Mouse (Mus musculus): ENCODE results near the gene Meis2. TPM values are rescaled to one million over a fixed set of nuclear protein-coding genes. Genes with fewer than 3 reads are reported as not detected.

The Meis2 gene
- polyA plus RNA-seq, 2 experiments = 17.9 to 26.2 TPM

DNA sequence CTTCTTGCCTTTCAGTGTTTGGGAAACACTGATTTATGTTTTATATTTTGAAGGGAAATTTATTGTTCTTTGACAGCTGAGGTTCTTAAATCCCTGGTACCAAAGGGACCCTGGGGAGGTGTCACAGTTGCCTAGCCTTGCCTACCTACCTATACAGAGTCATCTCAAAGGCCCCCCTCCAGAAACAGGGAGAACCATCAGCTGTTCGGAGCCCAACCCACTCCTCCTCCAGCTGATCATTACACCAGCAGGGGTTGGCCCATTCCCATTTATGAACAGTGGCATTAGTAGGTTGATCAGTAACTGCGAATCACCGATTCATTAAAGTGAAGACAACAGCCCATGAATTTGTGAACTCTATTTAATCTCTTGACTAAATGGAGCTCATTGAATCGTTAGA, 176.4 kb downstream of the Meis2 start:
- Histone ChIP-seq H3K36me3 (ENCODE audit: control insufficient read depth, insufficient read depth, low read length) (no peaks in the 10 kb centered on the region), H3K4me2 (replicated peaks; ENCODE audit: low read depth, low read length, severe bottlenecking) (no peak overlapping the region), H3K27me3 (ENCODE audit: control insufficient read depth, insufficient read depth, low read length) (peaks cover 5% of the 10 kb centered on the region; the same call in 1 of the 2 replicates), H3K9me3 (ENCODE audit: control insufficient read depth, low read length) (no peaks in the 10 kb centered on the region), H3K4me1 (ENCODE audit: control insufficient read depth, insufficient read depth, low read length) (no peaks in the 10 kb centered on the region), H3K4me3 (replicated peaks; ENCODE audit: low read length) (no peak overlapping the region), H3K9ac (ENCODE audit: low read depth, low read length, severe bottlenecking) (no peak overlapping the region), H3K27ac (replicated peaks; ENCODE audit: low read depth, low read length) (no peak overlapping the region)
- WGBS = 81% methylated on average over 4 of the region's 4 CpGs
- DNase-seq (ENCODE audit: low spot score) = no peak
- no peak for ATAC-seq (ENCODE audit: low FRiP score, low read depth)
- no peak for TF ChIP-seq POLR2A (IDR thresholded peaks at IDR 0.05; ENCODE audit: borderline replicate concordance, extremely low read depth, insufficient read depth, insufficient read length)

DNA sequence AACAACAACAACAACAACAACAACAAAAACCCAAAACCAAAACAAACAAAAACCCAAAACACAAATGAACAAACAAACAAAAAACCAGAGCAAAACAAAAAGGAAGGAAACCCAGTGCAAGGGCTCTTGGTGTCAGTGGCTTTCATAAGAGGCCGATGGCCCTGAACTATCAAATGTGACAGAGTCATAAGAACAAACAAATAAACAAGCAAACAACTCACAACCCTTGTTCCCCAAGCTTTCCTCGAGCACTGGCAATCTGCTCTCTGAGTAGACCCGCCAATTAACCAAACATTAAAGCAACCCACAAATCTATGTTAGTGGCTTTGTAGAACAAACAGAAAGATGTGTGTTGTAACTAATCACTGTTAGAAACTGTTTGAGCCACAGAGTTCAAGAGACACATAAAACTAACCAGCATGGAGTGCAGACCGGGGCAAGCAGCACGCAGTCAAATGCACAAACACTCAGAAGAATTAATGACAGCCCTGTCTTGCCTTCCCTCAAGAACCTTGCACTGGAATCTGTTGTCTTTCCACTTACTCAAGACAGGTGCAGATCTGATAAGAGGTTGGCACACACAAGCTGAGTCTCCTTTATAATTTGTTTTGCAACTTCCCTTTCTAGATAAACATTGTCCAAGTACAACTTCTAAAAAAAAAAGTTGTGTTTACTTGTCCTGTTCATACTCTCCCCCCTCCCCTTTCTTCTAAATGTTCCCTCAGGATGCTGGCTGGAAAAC, 177.1 kb downstream of the Meis2 start:
- Histone ChIP-seq H3K27ac (replicated peaks; ENCODE audit: low read depth, low read length) (no peak overlapping the region), H3K4me3 (replicated peaks; ENCODE audit: low read length) (no peak overlapping the region), H3K9me3 (ENCODE audit: control insufficient read depth, low read length) (no peaks in the 10 kb centered on the region), H3K36me3 (ENCODE audit: control insufficient read depth, insufficient read depth, low read length) (no peaks in the 10 kb centered on the region), H3K27me3 (ENCODE audit: control insufficient read depth, insufficient read depth, low read length) (peaks cover 4% of the 10 kb centered on the region; the same call in 1 of the 2 replicates), H3K4me2 (replicated peaks; ENCODE audit: low read depth, low read length, severe bottlenecking) (no peak overlapping the region), H3K9ac (ENCODE audit: low read depth, low read length, severe bottlenecking) (no peak overlapping the region), H3K4me1 (ENCODE audit: control insufficient read depth, insufficient read depth, low read length) (no peaks in the 10 kb centered on the region)
- DNase-seq (ENCODE audit: low spot score) = no peak
- 30% methylated on average over 5 of the region's 5 CpGs for WGBS
- no peak for ATAC-seq (ENCODE audit: low FRiP score, low read depth)
- TF ChIP-seq POLR2A (IDR thresholded peaks at IDR 0.05; ENCODE audit: borderline replicate concordance, extremely low read depth, insufficient read depth, insufficient read length) = no peak

DNA sequence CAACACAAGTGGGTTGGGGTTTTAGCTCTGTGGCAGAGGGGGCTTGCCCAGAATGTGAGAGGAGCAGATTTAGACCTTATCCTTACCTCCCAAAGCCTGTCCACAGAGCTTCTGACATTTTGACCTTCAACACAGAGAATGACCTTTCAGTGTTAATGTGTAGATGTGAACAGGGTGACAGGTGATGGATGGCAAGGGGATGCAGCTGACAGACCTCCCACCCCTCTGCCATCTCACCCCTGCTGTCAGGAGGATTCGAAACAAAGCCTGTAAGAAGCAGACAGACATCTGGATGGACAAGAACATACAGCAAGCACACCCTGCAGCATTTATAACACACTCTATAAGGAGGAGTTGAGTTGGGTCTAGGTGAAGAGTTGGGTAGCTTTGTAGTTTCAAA, 178.0 kb downstream of the Meis2 start:
- TF ChIP-seq POLR2A (IDR thresholded peaks at IDR 0.05; ENCODE audit: borderline replicate concordance, extremely low read depth, insufficient read depth, insufficient read length) = no peak
- WGBS = 28% methylated on average over 1 of the region's 1 CpGs
- Histone ChIP-seq H3K36me3 (ENCODE audit: control insufficient read depth, insufficient read depth, low read length) (no peaks in the 10 kb centered on the region), H3K4me1 (ENCODE audit: control insufficient read depth, insufficient read depth, low read length) (no peaks in the 10 kb centered on the region), H3K4me2 (replicated peaks; ENCODE audit: low read depth, low read length, severe bottlenecking) (no peak overlapping the region), H3K4me3 (replicated peaks; ENCODE audit: low read length) (no peak overlapping the region), H3K27me3 (ENCODE audit: control insufficient read depth, insufficient read depth, low read length) (no peaks in the 10 kb centered on the region; the same call in 1 of the 2 replicates), H3K27ac (replicated peaks; ENCODE audit: low read depth, low read length) (no peak overlapping the region), H3K9me3 (ENCODE audit: control insufficient read depth, low read length) (no peaks in the 10 kb centered on the region), H3K9ac (ENCODE audit: low read depth, low read length, severe bottlenecking) (no peak overlapping the region)
- DNase-seq (ENCODE audit: low spot score) (no peak), ATAC-seq (ENCODE audit: low FRiP score, low read depth) (no peak)

DNA sequence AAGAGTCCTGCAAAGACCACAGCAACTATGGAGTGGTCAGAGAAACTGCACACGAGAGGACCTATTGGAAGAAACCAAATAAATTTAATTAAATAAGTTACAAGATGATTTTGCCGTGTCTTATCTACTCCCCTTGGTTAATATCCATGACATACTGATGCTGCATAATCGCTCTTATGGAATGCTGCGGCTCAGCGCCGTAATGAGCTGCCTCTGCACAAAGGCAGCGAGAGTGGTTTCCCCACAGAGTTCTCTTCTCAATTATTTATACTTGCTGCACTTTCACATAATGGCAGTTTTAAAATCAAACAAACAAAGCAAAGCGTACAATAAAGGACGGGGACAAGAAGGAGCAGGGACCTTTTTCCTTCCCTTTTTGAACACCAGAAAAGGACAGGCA, 181.5 kb downstream of the Meis2 start:
- no peak for DNase-seq (ENCODE audit: low spot score)
- Histone ChIP-seq H3K27me3 (ENCODE audit: control insufficient read depth, insufficient read depth, low read length) (peaks cover 4% of the 10 kb centered on the region; the same call in 1 of the 2 replicates), H3K4me3 (replicated peaks; ENCODE audit: low read length) (no peak overlapping the region), H3K36me3 (ENCODE audit: control insufficient read depth, insufficient read depth, low read length) (no peaks in the 10 kb centered on the region), H3K9ac (ENCODE audit: low read depth, low read length, severe bottlenecking) (no peak overlapping the region), H3K4me2 (replicated peaks; ENCODE audit: low read depth, low read length, severe bottlenecking) (no peak overlapping the region), H3K9me3 (ENCODE audit: control insufficient read depth, low read length) (no peaks in the 10 kb centered on the region), H3K27ac (replicated peaks; ENCODE audit: low read depth, low read length) (no peak overlapping the region), H3K4me1 (ENCODE audit: control insufficient read depth, insufficient read depth, low read length) (0 out of 2 replicates have a peak, but pooled peaks cover 5% of the 10 kb centered on the region)
- WGBS = 72% methylated on average over 9 of the region's 9 CpGs
- ATAC-seq (ENCODE audit: low FRiP score, low read depth) = no peak
- TF ChIP-seq POLR2A (IDR thresholded peaks at IDR 0.05; ENCODE audit: borderline replicate concordance, extremely low read depth, insufficient read depth, insufficient read length) = no peak

DNA sequence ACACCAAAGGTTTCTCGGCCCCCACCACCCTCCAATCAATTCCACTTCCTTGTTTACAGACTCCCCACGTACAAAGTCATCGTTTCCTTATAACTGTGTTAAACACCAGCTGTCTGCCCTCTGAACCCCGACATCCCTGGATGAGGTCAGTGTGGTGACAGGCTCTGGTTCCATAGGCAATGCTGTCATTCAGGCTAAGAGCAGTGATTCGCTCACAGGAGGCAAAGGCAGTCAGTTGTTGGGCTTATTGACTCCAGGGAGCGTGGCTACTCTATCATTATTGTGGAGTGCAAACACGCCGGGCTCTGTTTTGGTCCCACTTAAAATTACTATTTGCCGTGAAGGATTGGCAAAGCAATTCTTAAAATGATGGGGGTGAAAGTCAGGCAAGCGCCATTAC, 182.1 kb downstream of the Meis2 start:
- Histone ChIP-seq H3K4me3 (replicated peaks; ENCODE audit: low read length) (no peak overlapping the region), H3K27ac (replicated peaks; ENCODE audit: low read depth, low read length) (no peak overlapping the region), H3K9me3 (ENCODE audit: control insufficient read depth, low read length) (no peaks in the 10 kb centered on the region), H3K4me2 (replicated peaks; ENCODE audit: low read depth, low read length, severe bottlenecking) (no peak overlapping the region), H3K27me3 (ENCODE audit: control insufficient read depth, insufficient read depth, low read length) (0 out of 2 replicates have a peak, but pooled peaks cover 4% of the 10 kb centered on the region), H3K4me1 (ENCODE audit: control insufficient read depth, insufficient read depth, low read length) (0 out of 2 replicates have a peak, but pooled peaks cover 5% of the 10 kb centered on the region), H3K9ac (ENCODE audit: low read depth, low read length, severe bottlenecking) (no peak overlapping the region), H3K36me3 (ENCODE audit: control insufficient read depth, insufficient read depth, low read length) (no peaks in the 10 kb centered on the region)
- TF ChIP-seq POLR2A (IDR thresholded peaks at IDR 0.05; ENCODE audit: borderline replicate concordance, extremely low read depth, insufficient read depth, insufficient read length) = no peak
- 66% methylated on average over 10 of the region's 10 CpGs for WGBS
- DNase-seq (ENCODE audit: low spot score) (no peak), ATAC-seq (ENCODE audit: low FRiP score, low read depth) (no peak)
